Mouse (Mus musculus) neutrophil, adult 5-6 weeks (primary cell): ENCODE results near the gene Gabarapl1. TPM values are rescaled to one million over a fixed set of nuclear protein-coding genes. Genes with fewer than 3 reads are reported as not detected.

ENCODE experiments used
- ATAC-seq: fragments of 151-379, 151-347 bp; 2 replicates; pipeline ENCODE4 v1.8.0; 2017; ENCODE audit warnings: mild to moderate bottlenecking, moderate TSS enrichment; ENCODE audit not compliant: insufficient number of reproducible peaks, poor library complexity, low FRiP score, severe bottlenecking; ENCODE audit errors: extremely low read depth
- total RNA-seq: library from RNA; stranded (forward); fragments of 200-1000 nt; gene quantifications from 2 replicates; pipeline ENCODE4 v1.2.3, GENCODE M21; 2017

Gabarapl1 gene
- total RNA-seq: 9.6 and 10.1 TPM in 2 replicates

DNA sequence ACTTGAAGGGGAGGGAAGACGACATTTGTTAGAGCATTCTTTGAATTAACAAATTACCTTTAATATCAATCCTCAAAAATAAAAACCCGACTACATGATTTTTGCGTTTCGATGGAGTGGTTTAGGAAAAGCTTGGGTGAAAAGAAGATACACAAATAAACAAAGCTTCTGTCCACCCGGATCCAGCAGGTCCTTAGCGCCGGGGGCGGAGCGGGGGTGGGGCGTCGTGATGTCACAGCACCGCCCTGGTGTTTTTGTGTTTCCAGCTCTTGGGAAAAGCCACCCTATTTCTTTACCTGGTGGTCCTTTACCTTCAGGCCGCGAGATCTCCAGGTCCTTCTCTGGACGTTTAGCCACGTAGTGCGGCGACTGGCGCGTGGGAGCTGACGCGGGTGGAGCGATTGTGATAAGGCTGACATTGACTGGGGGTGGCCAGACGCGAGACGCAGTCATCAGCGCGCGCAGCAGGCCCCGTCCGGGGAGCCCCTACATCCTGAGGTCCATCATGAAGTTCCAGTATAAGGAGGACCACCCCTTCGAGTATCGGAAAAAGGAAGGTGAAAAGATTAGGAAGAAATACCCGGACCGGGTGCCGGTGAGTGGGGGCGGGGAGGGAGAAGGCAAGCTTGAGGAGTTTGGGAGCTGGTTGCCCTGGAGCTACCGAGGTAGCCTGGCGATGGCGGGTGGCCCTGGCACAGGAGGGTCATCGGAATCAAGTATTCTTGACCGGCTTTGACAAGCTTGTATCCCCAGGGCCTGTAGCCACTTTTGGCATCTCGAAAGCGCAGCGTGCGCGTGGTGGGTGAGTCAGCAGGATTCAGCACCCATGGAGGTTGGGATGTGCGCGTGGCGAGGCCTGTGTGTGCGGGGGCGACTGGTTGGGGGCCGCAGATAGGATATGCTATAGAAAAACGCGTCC lies at the start of gene Gabarapl1:
TSS of gene Gabarapl1 (plus strand) at position 219 of the 919 bp plus-strand sequence.
- peak; percentile 54 for ATAC-seq

- ATAC-seq: peak; percentile 65; the same call in 1 of the 2 replicates
Measured at GRCm38 (mm10) chr6:129494924-129495323, 38.0 kb upstream of the Gabarapl1 start.

- ATAC-seq: peak; percentile 73; the same call in 1 of the 2 replicates
Measured at GRCm38 (mm10) chr6:129497345-129498218, 35.4 kb upstream of the Gabarapl1 start.

DNA sequence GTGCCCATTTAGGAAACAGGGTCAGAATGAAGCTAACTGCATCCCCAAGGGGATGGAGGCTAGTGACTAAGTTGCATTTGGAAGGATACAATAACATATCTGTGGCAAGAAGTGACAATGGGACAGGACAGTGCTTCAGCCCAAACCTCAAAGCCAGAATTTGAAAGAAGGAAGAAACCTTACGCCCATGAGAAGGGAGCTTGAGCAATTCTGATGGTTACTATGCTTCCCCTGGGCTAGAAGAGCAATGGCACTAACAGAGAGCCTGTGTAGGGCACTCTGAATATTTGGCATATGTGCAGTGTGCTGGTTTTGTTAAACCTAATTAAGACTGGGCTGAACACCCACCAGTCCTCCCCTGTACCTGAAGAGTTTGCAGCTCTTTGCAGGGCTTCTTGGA lies 33.4 kb upstream of the Gabarapl1 start:
- ATAC-seq: peak; percentile 39; the same call in 1 of the 2 replicates

- no peak for ATAC-seq
Measured at GRCm38 (mm10) chr6:129503471-129503870, 29.5 kb upstream of the Gabarapl1 start.

GRCm38 (mm10) chr6:129507024-129507423 lies 25.9 kb upstream of the Gabarapl1 start, which contains the start of gene Olr1:
Olr1 (minus strand) TSS chr6:129507165.
- ATAC-seq: 0 out of 2 replicates have a peak, but pooled peaks have one; percentile 19

GRCm38 (mm10) chr6:129510120-129510911 lies 22.6 kb upstream of the Gabarapl1 start:
- ATAC-seq: no peak

DNA sequence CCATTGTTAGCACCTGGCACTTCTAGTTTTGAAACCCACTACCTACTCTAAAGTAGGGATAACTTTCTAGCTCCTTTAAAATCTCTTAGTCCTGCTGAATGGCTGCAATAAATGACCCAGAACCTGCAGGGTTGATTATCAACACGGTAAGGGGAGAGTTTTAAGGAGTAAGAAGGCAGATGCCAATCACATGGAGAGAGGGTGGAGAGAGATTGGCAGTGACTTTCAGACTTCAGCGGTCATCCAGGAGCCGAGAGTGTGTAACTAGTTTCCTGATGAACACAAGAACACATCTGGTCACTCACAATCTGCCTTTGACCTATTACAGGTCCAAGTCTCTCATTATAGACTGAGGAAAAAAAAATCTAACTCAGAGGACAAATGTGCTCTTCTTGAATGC lies 20.6 kb upstream of the Gabarapl1 start, which contains the start of gene Tmem52b:
TSS of gene Tmem52b (plus strand) at position 189 of the 400 bp plus-strand sequence.
- no peak for ATAC-seq

DNA sequence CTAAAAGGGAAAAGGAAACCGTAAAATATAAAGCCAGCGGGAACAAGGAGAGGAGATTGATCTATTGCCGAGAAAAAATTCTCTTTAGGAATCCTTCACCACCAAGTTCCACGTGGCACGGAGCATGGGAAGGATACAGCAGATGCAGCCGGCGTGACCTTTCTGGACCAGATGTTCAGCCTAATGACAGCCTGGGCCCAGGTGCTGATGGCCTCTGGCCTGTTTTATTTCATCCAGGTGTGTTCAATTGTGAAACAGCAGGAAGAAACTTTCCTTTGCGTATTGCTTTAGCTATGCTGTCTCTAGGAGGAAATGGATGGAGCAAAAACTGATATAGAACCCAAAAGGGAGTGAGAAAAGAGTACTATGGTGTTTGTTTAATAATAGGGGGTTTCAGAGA lies 20.1 kb upstream of the Gabarapl1 start:
- no peak for ATAC-seq

DNA sequence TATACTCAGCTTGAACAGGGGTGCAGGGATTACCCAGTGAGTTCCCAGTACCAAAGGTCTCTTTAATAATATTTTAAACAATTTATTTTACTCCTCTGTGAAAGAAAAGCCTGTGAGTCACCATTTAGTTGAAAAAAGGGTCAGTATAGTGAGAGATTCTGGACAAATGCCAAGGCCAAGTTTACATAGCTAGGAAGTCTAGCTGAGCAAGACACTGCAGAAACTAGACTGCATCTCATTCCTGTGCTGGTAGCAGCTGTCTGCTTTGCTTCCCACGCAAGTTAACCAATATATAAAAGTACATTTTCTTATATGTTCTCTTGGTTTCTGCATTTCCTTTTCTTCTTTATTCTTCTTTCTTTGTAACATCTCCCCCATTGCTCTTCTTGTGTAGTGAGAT lies 19.6 kb upstream of the Gabarapl1 start:
- ATAC-seq: no peak

- no peak for ATAC-seq
Measured at GRCm38 (mm10) chr6:129514376-129514775, 18.6 kb upstream of the Gabarapl1 start.

DNA sequence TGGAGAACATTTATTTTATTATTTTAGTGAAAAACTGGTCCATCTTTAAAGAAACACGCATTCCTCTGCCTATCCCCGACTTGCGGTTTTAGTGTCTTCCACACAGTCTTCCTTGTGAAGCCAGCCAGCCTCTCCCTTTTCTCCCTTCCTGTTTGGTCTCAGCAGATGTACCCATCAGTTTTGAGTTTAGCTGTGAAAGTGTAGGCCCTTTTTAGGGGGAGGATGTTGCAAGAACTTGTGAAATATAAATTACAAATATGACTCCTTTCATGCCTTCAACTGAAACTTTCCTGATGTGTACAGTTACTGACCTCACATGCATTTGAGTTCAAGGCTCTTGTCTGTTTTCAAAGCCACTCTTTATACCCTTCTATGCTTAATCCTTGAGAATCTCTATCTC lies 17.9 kb upstream of the Gabarapl1 start:
- ATAC-seq: no peak

DNA sequence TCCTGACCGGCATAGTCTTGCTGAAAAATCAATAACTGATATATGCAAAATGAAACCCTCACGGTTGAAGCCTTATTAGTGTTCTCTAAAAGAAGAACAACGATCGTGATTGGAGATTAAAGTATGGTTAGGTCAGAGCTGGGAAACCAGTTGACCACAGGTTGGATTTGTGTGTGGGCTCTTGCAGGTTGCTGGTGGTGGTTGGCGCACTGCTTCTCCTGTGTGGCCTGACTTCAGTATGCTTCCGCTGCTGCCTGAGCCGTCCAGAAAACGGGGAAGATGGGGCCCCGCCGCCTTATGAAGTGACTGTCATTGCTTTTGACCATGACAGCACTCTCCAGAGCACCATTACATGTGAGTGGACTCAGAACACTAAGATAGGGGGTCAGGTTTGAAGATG lies 16.6 kb upstream of the Gabarapl1 start:
- ATAC-seq: peak; percentile 20; the same call in 1 of the 2 replicates

DNA sequence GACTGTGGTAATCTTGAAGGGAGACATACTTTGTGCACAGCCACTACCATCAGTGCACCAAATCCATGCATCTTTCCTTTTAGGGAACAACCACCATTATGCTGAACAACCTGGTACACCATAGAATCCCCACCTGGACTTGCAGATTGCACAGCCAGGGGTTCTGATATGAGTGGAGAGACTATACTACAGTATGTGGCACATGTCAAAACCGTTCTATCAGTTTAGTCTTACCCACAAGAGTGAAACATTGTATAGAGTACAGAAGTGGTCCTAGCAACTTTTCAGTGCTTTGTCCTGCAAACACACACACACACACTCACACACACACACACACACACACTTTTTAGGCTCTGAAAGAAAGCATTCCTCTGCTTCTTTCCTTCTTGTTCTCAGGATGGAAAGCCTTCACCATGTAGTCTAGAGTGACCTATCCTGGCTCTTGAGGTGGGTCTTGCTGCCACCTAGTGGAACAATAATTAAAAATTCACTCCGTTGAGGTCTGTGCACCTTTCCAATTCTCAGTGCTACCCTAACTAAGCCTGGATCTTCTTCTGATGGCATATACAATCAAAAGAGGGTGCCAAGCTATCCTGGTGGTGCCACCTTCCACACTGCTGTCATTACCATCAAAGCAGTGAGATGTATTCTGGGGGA lies 15.1 kb upstream of the Gabarapl1 start:
- ATAC-seq: peak; percentile 87

DNA sequence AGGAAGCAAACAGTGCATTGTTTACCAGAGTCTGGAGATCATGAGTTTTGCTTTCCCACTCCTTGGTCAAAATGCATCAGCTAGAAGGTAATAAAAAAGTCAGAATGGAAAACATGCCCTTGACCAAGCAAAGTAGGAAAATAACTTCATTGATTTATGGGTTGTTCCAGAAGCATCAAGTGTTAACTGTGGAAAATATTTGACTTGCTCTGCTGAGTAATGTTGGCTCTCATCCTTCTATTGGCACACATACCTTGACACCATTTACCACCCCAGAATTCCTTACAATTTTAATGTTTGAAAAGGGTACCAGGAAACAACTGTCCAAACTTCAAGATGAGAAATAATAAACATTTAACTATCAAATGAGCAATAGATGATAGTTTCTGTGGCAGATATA lies 6.9 kb upstream of the Gabarapl1 start:
- no peak for ATAC-seq

- no peak for ATAC-seq
Measured at GRCm38 (mm10) chr6:129527416-129527815, 5.5 kb upstream of the Gabarapl1 start.

GRCm38 (mm10) chr6:129529605-129530004 lies 3.4 kb upstream of the Gabarapl1 start:
- ATAC-seq: no peak

DNA sequence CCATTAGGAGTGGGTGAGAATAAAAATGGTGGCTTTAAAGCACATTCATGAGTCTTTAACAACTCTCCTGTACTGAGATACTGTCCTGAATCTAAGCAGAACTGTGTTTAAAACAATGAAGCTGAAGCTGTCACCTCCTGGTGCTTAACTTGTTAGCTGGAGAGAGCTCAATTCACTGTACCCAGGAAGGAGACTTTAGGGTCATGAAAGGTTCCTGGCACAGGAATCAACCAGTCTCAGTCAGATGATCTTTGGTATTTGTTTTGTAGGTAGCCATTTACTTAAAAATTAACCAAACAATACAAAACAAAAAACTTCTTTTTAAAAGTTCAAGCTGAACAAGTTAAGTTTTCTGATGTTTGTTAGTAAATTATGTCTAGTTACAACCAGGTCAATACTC lies 2.7 kb upstream of the Gabarapl1 start:
- ATAC-seq: no peak
